Mouse (Mus musculus) C2C12 (cell line): ENCODE measurements around the gene Dmrt1. TPM values are rescaled to one million over a fixed set of nuclear protein-coding genes. Genes with fewer than 3 reads are reported as not detected.
A peak's percentile ranks its signal among the peaks of the same experiment; 100 is the strongest.
"Not testable (repeated sequence)": the region's sequence is repeated elsewhere in the genome, so short reads cannot be mapped to it uniquely, and the experiment has no call there.

Experiments used
- H3K27me3 ChIP-seq: one replicate; pipeline ENCODE4 v1.6.1; 2011; ENCODE audit not compliant: control insufficient read depth, insufficient read depth, insufficient read length
- H3K36me3 ChIP-seq: one replicate; pipeline ENCODE4 v1.6.1; 2011; ENCODE audit not compliant: control insufficient read depth, insufficient read depth
- H3K4me3 ChIP-seq: one replicate; pipeline ENCODE4 v1.5.1; 2011; ENCODE audit warnings: mild to moderate bottlenecking, control low read depth; ENCODE audit not compliant: poor library complexity, insufficient read depth, severe bottlenecking
- H3K79me2 ChIP-seq: one replicate; pipeline ENCODE4 v1.6.1; 2011; ENCODE audit not compliant: control insufficient read depth, insufficient read depth
- H3K79me3 ChIP-seq: one replicate; pipeline ENCODE4 v1.6.1; 2011; ENCODE audit warnings: low read depth, control low read depth
- H3ac ChIP-seq: one replicate; pipeline ENCODE3; 2011; ENCODE audit warnings: low read depth; ENCODE audit not compliant: control insufficient read depth, insufficient read length
- CEBPB ChIP-seq: IDR thresholded peaks from one replicate; pipeline ENCODE4 v1.6.1; 2011; ENCODE audit warnings: low read depth, mild to moderate bottlenecking, control low read depth, moderate library complexity
- CTCF ChIP-seq: IDR thresholded peaks from one replicate; pipeline ENCODE4 v1.5.1; 2011; ENCODE audit not compliant: control insufficient read depth, insufficient read depth, insufficient read length
- FOSL1 ChIP-seq: IDR thresholded peaks from one replicate; pipeline ENCODE4 v1.8.0; 2011; ENCODE audit warnings: mild to moderate bottlenecking, low read length; ENCODE audit not compliant: poor library complexity, insufficient read depth, severe bottlenecking
- MAX ChIP-seq: IDR thresholded peaks from one replicate; pipeline ENCODE4 v1.6.1; 2011; ENCODE audit warnings: mild to moderate bottlenecking, control low read depth
- MYOD1 ChIP-seq: IDR thresholded peaks from one replicate; pipeline ENCODE4 v1.6.1; 2011; ENCODE audit warnings: low read depth; ENCODE audit not compliant: control insufficient read depth, insufficient read length
- MYOG ChIP-seq: IDR thresholded peaks from one replicate; pipeline ENCODE4 v1.6.1; 2011; ENCODE audit not compliant: control insufficient read depth, insufficient read length; ENCODE audit errors: extremely low read depth
- USF1 ChIP-seq: IDR thresholded peaks from one replicate; pipeline ENCODE4 v1.6.1; 2011; ENCODE audit warnings: low read depth, mild to moderate bottlenecking, control low read depth, moderate library complexity
- long read RNA-seq, 2 experiments: library from polyadenylated mRNA; unstranded; transcript quantifications; one replicate each; pipeline ENCODE4 v2.0.0; 2019 to 2020
- polyA plus RNA-seq: library from polyadenylated mRNA; unstranded; fragments of >200 nt; fragmentation: generic; extraction: Trizol; gene quantifications from one replicate; pipeline ENCODE4 v1.2.1, GENCODE M21; 2012; ENCODE audit warnings: missing spikeins

Gene Dmrt1
- not detected for polyA plus RNA-seq
- long read RNA-seq, experiment 1 = 0 reads
- long read RNA-seq, experiment 2 = 0 reads

- Histone ChIP-seq H3K36me3 (no peaks in the 10 kb centered on the region), H3ac (no peak within 1 kb of the TSS), H3K79me2 (no peaks in the 10 kb centered on the region), H3K79me3 (no peaks in the 10 kb centered on the region), H3K4me3 (no peak within 1 kb of the TSS), H3K27me3 (peaks cover 56% of the 10 kb centered on the region)
- no peak for TF ChIP-seq MYOD1
- no peak for TF ChIP-seq MYOG
- no peak for TF ChIP-seq FOSL1
- no peak for TF ChIP-seq CEBPB
- TF ChIP-seq MAX = no peak
- TF ChIP-seq CTCF = no peak
- no peak for TF ChIP-seq USF1
Observed at GRCm38 (mm10) chr19:25505360-25506196, at the start of gene Dmrt1. Dmrt1 (plus strand) TSS chr19:25505618.

GRCm38 (mm10) chr19:25460760-25461159 is 44.7 kb upstream of the Dmrt1 start:
- no peaks in the 10 kb centered on the region for H3K79me3 ChIP-seq
- H3K36me3 ChIP-seq = no peaks in the 10 kb centered on the region
- no peak overlapping the region for H3ac ChIP-seq
- no peak overlapping the region for H3K4me3 ChIP-seq
- H3K27me3 ChIP-seq = no peaks in the 10 kb centered on the region
- TF ChIP-seq FOSL1 (no peak), MYOD1 (no peak), CEBPB (peak; percentile 52), MYOG (no peak)
- no peaks in the 10 kb centered on the region for H3K79me2 ChIP-seq

DNA sequence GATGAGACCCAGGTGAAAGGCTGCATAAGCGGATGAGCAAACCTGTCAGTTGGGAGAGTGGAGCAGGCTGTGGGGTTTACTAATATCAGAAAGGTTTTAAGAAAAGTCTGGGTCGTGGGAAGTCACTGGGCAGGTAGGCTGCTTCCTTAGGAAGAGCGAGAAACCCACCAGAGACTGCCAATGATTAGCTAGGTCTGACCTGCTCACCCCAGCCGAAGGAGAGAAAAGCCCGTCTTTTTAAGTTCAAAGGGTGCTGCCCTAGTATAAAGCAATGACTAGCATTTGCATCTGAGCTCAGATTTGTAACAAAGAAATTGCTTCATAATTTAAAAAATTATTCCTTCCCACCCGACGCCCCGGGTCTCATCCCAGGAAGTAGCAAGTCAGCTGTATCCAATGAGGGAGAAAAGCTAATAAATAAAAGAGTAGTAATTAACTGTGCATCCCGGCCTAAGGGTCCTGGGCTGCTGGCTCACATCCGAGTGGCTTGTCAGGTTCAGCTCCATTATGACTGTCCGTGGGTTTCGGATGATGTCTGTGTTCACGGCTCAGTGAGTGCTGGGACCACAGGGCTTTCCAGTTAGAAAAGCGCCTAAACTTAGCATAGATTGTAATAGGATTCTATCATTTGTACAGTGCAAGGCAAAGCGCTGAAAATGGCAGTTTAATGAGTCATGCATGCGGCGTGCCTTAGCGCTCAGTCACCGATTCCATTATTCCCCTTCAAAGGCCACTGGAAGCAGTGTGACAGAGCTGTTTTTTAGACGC is 43.7 kb upstream of the Dmrt1 start:
- peak overlapping the region; percentile 7 for H3K4me3 ChIP-seq
- H3K36me3 ChIP-seq = no peaks in the 10 kb centered on the region
- no peaks in the 10 kb centered on the region for H3K27me3 ChIP-seq
- peak overlapping the region; percentile 16 for H3ac ChIP-seq
- TF ChIP-seq CEBPB (no peak), CTCF (no peak), FOSL1 (peak; percentile 94), MAX (peak; percentile 51), USF1 (no peak), MYOD1 (peak; percentile 23), MYOG (no peak)
- H3K79me3 ChIP-seq = no peaks in the 10 kb centered on the region
- H3K79me2 ChIP-seq = no peaks in the 10 kb centered on the region

- not testable (repeated sequence) for H3ac ChIP-seq, H3K27me3 ChIP-seq, H3K36me3 ChIP-seq, H3K79me3 ChIP-seq, H3K79me2 ChIP-seq, H3K4me3 ChIP-seq
Observed at GRCm38 (mm10) chr19:25475806-25476205, 29.6 kb upstream of the Dmrt1 start.

DNA sequence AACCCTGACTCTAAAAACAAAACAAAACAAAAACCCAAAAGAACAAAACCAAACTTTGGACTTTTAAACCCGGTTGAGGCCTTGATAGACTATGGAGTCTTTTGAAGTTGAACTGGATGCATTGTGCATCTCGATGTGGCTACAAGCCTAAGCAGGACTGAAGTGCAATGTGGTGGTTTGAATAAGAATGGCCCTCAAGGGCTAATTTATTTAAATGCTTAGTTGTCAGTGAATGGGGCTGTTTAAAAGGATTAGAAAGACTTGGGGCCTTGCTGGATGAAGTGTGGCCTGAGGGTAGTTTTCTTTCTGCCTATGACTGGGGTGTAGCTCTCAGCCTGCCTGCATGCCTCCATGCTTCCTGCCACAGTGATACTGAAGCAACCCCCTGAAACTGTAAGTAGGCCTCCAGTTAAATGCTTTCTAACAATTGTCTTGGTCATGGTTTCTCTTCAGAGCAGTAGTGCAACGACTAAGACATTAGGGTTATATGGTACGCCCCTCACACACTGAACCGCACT is 26.2 kb upstream of the Dmrt1 start:
- TF ChIP-seq MAX = no peak
- no peak for TF ChIP-seq MYOG
- TF ChIP-seq USF1 = no peak
- TF ChIP-seq CEBPB = no peak
- no peak for TF ChIP-seq MYOD1
- no peak for TF ChIP-seq FOSL1
- no peak for TF ChIP-seq CTCF
- Histone ChIP-seq H3K79me2 (no peaks in the 10 kb centered on the region), H3K27me3 (no peaks in the 10 kb centered on the region), H3K79me3 (no peaks in the 10 kb centered on the region), H3ac (no peak overlapping the region), H3K4me3 (no peak overlapping the region), H3K36me3 (no peaks in the 10 kb centered on the region)

DNA sequence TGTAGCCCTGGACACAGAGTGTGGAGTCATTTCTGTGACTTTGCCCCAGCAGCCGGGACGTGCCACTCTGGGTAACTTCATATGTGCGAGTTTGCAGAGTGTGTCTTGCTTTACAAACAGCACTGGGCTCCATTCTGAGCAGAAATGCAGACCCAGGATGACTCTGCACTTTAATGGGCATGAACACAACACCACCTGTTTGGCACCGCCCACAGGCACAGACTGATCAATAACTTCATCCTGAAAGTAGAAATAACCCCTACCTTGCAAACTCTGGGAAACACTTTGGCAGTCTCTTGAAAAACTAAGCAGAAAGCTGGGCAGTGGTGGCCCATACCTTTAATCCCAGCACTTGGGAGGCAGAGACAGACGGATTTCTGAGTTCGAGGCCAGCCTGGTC is 24.6 kb upstream of the Dmrt1 start:
- H3K79me3 ChIP-seq = no peaks in the 10 kb centered on the region
- H3K36me3 ChIP-seq = no peaks in the 10 kb centered on the region
- no peak overlapping the region for H3K4me3 ChIP-seq
- peaks cover 2% of the 10 kb centered on the region for H3K27me3 ChIP-seq
- no peaks in the 10 kb centered on the region for H3K79me2 ChIP-seq
- TF ChIP-seq MYOG (no peak), CEBPB (no peak), MYOD1 (no peak), USF1 (no peak)
- H3ac ChIP-seq = no peak overlapping the region
